Mouse (Mus musculus) midbrain, embryonic 14.5 days (tissue): ENCODE measurements around the gene Lrp6. TPM values are rescaled to one million over a fixed set of nuclear protein-coding genes. Genes with fewer than 3 reads are reported as not detected.

Experiments used
- ATAC-seq: fragments of 200-750 bp; cut with Nextera tagmentation; 2 replicates; pipeline ENCODE4 v1.8.0; 2017; ENCODE audit warnings: moderate number of reproducible peaks, moderate library complexity; ENCODE audit not compliant: low FRiP score, low TSS enrichment
- DNase-seq: peaks from one replicate; pipeline ENCODE4 v3.0.0-alpha.2; 2015
- H3K27ac ChIP-seq: fragments of 300-500 bp; sonication (generic); replicated peaks from 2 replicates; pipeline ENCODE4 v1.5.1; 2014; ENCODE audit warnings: mild to moderate bottlenecking, low read depth, low read length, moderate library complexity
- H3K27me3 ChIP-seq: fragments of 300-500 bp; sonication (generic); 2 replicates; pipeline ENCODE4 v1.6.1; 2014; ENCODE audit warnings: low read length, control low read depth, mixed read lengths; ENCODE audit not compliant: control insufficient read depth, insufficient read depth
- H3K36me3 ChIP-seq: fragments of 300-500 bp; sonication (generic); 2 replicates; pipeline ENCODE4 v1.6.1; 2014; ENCODE audit warnings: low read length, control low read depth; ENCODE audit not compliant: control insufficient read depth, insufficient read depth
- H3K4me1 ChIP-seq: fragments of 300-500 bp; sonication (generic); 2 replicates; pipeline ENCODE4 v1.6.1; 2014; ENCODE audit warnings: mild to moderate bottlenecking, antibody characterized with exemption, low read length, control low read depth; ENCODE audit not compliant: control insufficient read depth, insufficient read depth
- H3K4me2 ChIP-seq: fragments of 300-500 bp; sonication (generic); 2 replicates; pipeline ENCODE4 v1.6.1; 2014; ENCODE audit warnings: mild to moderate bottlenecking, low read length, moderate library complexity
- H3K4me3 ChIP-seq: fragments of 300-500 bp; sonication (generic); replicated peaks from 2 replicates; pipeline ENCODE4 v1.5.1; 2014; ENCODE audit warnings: low read depth, low read length
- H3K9ac ChIP-seq: fragments of 300-500 bp; sonication (generic); replicated peaks from 2 replicates; pipeline ENCODE4 v1.6.1; 2014; ENCODE audit warnings: mild to moderate bottlenecking, low read length, moderate library complexity
- H3K9me3 ChIP-seq: fragments of 300-500 bp; sonication (generic); 2 replicates; pipeline ENCODE4 v1.6.1; 2016; ENCODE audit warnings: low read length, control low read depth, mixed read lengths; ENCODE audit not compliant: control insufficient read depth
- WGBS: fragments of 180-500 bp; shearing (Covaris S2); extraction: QIAGEN DNeasy Blood & Tissue Kit; methylation state at CpG from one replicate; pipeline ENCODE4 v1.1.7; 2014; 5-methylcytosine and 5-hydroxymethylcytosine counted together
- polyA plus RNA-seq: library from polyadenylated mRNA; unstranded; fragments of >200 nt; fragmentation: Nextera tagmentation; extraction: Ambion mirVana; gene quantifications from 2 replicates; pipeline ENCODE4 v1.2.1, GENCODE M21; 2014

The Lrp6 gene
- polyA plus RNA-seq, 1 experiment from 2014 or later = 26.8 TPM

DNA sequence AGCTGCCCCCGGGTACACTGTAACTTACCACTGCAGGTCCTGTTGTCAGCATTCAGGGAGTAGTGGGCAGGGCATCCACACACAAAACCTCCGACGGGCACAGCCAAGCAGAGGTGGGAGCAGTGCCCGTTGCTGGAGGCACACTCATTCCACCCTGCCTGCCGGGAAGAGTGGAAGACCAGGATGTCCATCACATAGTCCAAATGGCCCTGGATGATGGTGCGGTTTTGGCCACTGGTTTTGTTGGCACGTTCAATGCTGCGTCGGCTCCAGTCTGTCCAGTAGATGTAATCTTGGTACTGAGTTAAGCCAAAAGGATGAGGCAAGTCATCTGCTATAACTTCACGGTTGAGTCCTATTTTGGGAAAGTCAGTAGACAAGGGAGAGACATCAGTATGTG, 87.3 kb downstream of the Lrp6 start:
- no peaks in the 10 kb centered on the region for H3K4me1 ChIP-seq
- no peak for DNase-seq
- no peak overlapping the region for H3K27ac ChIP-seq
- no peaks in the 10 kb centered on the region for H3K27me3 ChIP-seq
- 96% methylated on average over 10 of the region's 10 CpGs for WGBS
- no peak overlapping the region for H3K4me2 ChIP-seq
- no peak overlapping the region for H3K4me3 ChIP-seq
- H3K36me3 ChIP-seq = peaks cover 42% of the 10 kb centered on the region
- no peaks in the 10 kb centered on the region for H3K9me3 ChIP-seq
- no peak overlapping the region for H3K9ac ChIP-seq
- no peak for ATAC-seq

DNA sequence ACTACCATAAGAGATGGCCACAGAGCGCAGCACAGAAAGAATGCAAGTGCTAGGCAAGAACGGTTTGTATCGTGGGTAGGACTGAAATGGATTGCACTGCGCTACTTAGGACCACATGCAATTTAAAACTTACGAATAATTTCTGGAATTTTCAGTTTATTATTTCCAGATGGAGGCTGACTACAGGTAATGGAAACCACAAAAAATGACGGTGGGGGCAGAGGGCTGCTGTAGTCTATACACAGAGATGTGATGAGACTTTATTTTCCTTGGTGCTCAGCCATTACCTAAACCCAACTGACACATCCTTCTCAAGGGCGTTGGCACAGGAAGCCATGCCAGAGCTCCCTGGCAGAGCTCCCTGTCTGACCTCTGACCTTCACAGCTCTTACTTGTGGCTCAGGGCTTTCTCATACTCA, 93.6 kb downstream of the Lrp6 start:
- WGBS = 92% methylated on average over 7 of the region's 7 CpGs
- ATAC-seq = no peak

GRCm38 (mm10) chr6:134470857-134471256, 95.9 kb downstream of the Lrp6 start:
- no peak overlapping the region for H3K27ac ChIP-seq
- H3K4me3 ChIP-seq = no peak overlapping the region
- ATAC-seq = no peak
- WGBS = 83% methylated on average over 14 of the region's 14 CpGs
- H3K9ac ChIP-seq = no peak overlapping the region
- H3K36me3 ChIP-seq = peaks cover 47% of the 10 kb centered on the region
- no peaks in the 10 kb centered on the region for H3K4me1 ChIP-seq
- no peaks in the 10 kb centered on the region for H3K9me3 ChIP-seq
- H3K4me2 ChIP-seq = no peak overlapping the region
- no peaks in the 10 kb centered on the region for H3K27me3 ChIP-seq
- DNase-seq = peak; percentile 61

More for the DNA sequence above, 93.6 kb downstream of the Lrp6 start:
- H3K9me3 ChIP-seq = no peaks in the 10 kb centered on the region
- DNase-seq = no peak
- no peak overlapping the region for H3K9ac ChIP-seq
- no peaks in the 10 kb centered on the region for H3K27me3 ChIP-seq
- H3K36me3 ChIP-seq = peaks cover 28% of the 10 kb centered on the region
- H3K4me2 ChIP-seq = no peak overlapping the region
- no peak overlapping the region for H3K4me3 ChIP-seq
- no peak overlapping the region for H3K27ac ChIP-seq
- no peaks in the 10 kb centered on the region for H3K4me1 ChIP-seq

DNA sequence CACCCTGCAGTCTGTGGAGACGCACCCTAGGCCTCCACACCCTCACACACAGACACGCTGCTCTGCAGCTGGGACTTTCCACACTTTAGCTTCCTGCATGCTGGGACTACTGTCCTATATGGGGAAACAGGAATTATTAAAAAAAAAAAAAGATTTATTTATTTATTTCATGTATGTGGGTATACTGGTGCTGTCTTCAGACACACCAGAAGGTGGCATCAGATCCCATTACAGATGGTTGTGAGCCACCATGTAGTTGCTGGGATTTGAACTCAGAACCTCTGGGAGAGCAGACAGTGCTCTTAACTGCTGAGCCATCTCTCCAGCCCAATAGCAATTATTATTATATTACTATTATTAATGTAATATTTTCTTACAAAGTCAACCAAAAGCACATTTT, 97.5 kb downstream of the Lrp6 start:
- Histone ChIP-seq H3K9me3 (no peaks in the 10 kb centered on the region), H3K27ac (no peak overlapping the region), H3K4me1 (no peaks in the 10 kb centered on the region), H3K4me3 (no peak overlapping the region), H3K36me3 (peaks cover 53% of the 10 kb centered on the region), H3K4me2 (no peak overlapping the region), H3K27me3 (no peaks in the 10 kb centered on the region), H3K9ac (no peak overlapping the region)
- 93% methylated on average over 2 of the region's 2 CpGs for WGBS
- ATAC-seq (no peak), DNase-seq (no peak)

DNA sequence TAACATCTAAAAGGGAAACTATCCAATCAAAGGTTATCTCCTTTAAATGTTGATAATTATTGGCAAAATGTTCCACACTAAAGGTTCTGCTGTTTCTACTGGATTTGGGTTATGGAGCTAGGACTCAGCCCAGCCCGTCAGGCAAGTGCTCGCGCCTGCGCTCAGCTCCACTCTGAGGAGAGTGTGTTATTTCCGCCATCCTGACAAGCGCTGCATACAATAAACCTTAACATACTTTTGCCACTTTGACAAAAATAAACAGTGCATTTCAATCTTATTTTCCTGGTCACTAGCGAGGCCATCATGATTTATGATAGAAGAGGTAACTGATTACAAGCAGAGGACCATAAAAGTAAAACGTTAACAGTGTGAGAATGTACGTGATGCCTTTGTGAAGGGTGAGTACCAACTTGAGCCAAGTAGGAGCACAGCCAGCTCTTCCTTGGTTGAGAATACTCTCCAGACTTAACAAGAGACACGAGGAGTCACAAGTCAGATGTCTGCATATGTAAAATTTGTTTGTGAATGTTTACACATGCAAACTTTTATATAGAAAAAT, 100.0 kb downstream of the Lrp6 start:
- WGBS = 96% methylated on average over 10 of the region's 10 CpGs
- no peak overlapping the region for H3K27ac ChIP-seq
- no peak for ATAC-seq
- H3K27me3 ChIP-seq = no peaks in the 10 kb centered on the region
- no peaks in the 10 kb centered on the region for H3K4me1 ChIP-seq
- no peak for DNase-seq
- H3K4me2 ChIP-seq = no peak overlapping the region
- H3K4me3 ChIP-seq = no peak overlapping the region
- H3K9ac ChIP-seq = no peak overlapping the region
- no peaks in the 10 kb centered on the region for H3K9me3 ChIP-seq
- peaks cover 70% of the 10 kb centered on the region for H3K36me3 ChIP-seq

GRCm38 (mm10) chr6:134461175-134461574, 105.6 kb downstream of the Lrp6 start:
- H3K27me3 ChIP-seq = no peaks in the 10 kb centered on the region
- no peak overlapping the region for H3K27ac ChIP-seq
- peaks cover 81% of the 10 kb centered on the region for H3K36me3 ChIP-seq
- DNase-seq (no peak), ATAC-seq (no peak)
- H3K4me1 ChIP-seq = no peaks in the 10 kb centered on the region
- no peak overlapping the region for H3K4me2 ChIP-seq
- H3K4me3 ChIP-seq = no peak overlapping the region
- no peak overlapping the region for H3K9ac ChIP-seq
- WGBS = 90% methylated on average over 6 of the region's 6 CpGs
- no peaks in the 10 kb centered on the region for H3K9me3 ChIP-seq

DNA sequence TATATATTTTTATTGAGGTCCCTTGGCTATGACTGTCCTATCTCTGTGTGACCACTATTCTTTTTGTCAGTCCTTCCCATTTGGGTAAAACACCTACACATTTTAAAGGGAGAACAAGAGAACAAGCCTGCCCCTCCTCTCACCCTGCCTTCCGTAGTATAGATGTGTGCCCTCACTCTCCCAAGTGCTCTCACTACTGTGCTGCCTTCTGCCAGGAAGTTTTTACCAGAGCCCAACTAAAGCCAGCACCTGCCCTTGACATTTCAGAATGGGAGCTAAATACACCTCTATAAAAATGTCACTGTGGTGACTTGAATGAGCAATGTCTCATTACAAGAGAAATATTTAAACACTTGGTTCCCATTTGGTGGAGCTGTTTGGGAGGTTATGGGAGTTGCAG, 108.4 kb downstream of the Lrp6 start:
- H3K27me3 ChIP-seq = no peaks in the 10 kb centered on the region
- H3K9ac ChIP-seq = no peak overlapping the region
- no peak overlapping the region for H3K27ac ChIP-seq
- no peak overlapping the region for H3K4me3 ChIP-seq
- WGBS = 97% methylated on average over 1 of the region's 1 CpGs
- no peak for ATAC-seq
- no peaks in the 10 kb centered on the region for H3K4me1 ChIP-seq
- H3K36me3 ChIP-seq = peaks cover 89% of the 10 kb centered on the region
- no peak overlapping the region for H3K4me2 ChIP-seq
- no peaks in the 10 kb centered on the region for H3K9me3 ChIP-seq
- no peak for DNase-seq

DNA sequence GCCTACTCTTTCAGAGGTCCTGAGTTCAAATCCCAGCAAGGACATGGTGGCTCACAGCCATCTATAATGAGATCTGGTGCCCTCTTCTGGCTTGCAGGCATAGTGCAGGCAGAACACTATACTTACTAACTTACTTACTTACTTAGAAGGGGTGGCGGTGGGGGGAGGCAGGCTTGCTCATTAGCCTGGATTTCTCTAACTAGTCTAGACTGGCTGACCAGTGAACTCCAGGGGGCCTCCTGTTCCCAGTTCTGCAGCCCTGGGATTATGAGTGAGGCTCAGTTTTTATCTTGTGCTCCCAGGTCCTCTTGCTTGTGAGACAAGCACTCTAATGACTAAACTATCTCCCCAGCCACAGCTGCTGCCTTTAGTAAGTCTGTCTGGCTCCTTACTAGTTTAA, 112.7 kb downstream of the Lrp6 start:
- Histone ChIP-seq H3K36me3 (peaks cover 92% of the 10 kb centered on the region), H3K9ac (no peak overlapping the region)
- DNase-seq = peak; percentile 28

GRCm38 (mm10) chr6:134450661-134451119, 116.1 kb downstream of the Lrp6 start:
- peak; percentile 8 for DNase-seq
- H3K36me3 ChIP-seq = peaks cover 65% of the 10 kb centered on the region
- peak; percentile 62 for ATAC-seq

More for the DNA sequence above, 112.7 kb downstream of the Lrp6 start:
- Histone ChIP-seq H3K9me3 (no peaks in the 10 kb centered on the region), H3K27me3 (no peaks in the 10 kb centered on the region), H3K4me1 (no peaks in the 10 kb centered on the region), H3K4me2 (no peak overlapping the region), H3K27ac (no peak overlapping the region), H3K4me3 (no peak overlapping the region)
- ATAC-seq = no peak; the same call in 1 of the 2 replicates
- 97% methylated on average over 1 of the region's 1 CpGs for WGBS

More at GRCm38 (mm10) chr6:134450661-134451119, 116.1 kb downstream of the Lrp6 start:
- Histone ChIP-seq H3K4me2 (no peak overlapping the region), H3K9ac (no peak overlapping the region), H3K4me1 (no peaks in the 10 kb centered on the region), H3K4me3 (no peak overlapping the region), H3K27me3 (no peaks in the 10 kb centered on the region), H3K9me3 (no peaks in the 10 kb centered on the region), H3K27ac (0 out of 2 replicates have a peak overlapping the region, but pooled peaks have one; percentile 17)
- WGBS = 64% methylated on average over 14 of the region's 14 CpGs
